Mouse (Mus musculus) Patski (cell line): ENCODE results near the gene Klhl26. TPM values are rescaled to one million over a fixed set of nuclear protein-coding genes. Genes with fewer than 3 reads are reported as not detected.

ENCODE experiments used
- ATAC-seq: fragments of 100-300 bp; one replicate; pipeline ENCODE4 v1.8.0; 2021
- CTCF ChIA-PET: fragments of 350-600 bp; sonication (Branson Sonifier 250); formaldehyde crosslinking; loops from one replicate; lab custom pipeline; 2022; ENCODE audit warnings: inconsistent platforms; lab: Charles Lee
- POLR2A ChIA-PET: fragments of 350-600 bp; sonication (Branson Sonifier 250); formaldehyde crosslinking; loops from one replicate; lab custom pipeline; 2022; ENCODE audit warnings: antibody characterized with exemption, inconsistent platforms; lab: Charles Lee
- DNase-seq: peaks from one replicate; pipeline ENCODE4 v3.0.0-alpha.2; 2011; ENCODE audit warnings: low read depth, low spot score
- H3K27me3 ChIP-seq: fragments of 371-371 bp; one replicate; pipeline ENCODE4 v1.5.1; 2021
- CTCF ChIP-seq: fragments of 100-300 bp; IDR thresholded peaks from one replicate; pipeline ENCODE4 v1.5.1; 2021
- in situ Hi-C: fragments of 300-500 bp; cut with MboI; formaldehyde crosslinking; loops from 3 replicates; pipeline ENCODE4 v1.11.1; 2018; ENCODE audit warnings: low pct_unique_long_range_greater_than_20kb, mixed read lengths
- polyA plus RNA-seq: library from polyadenylated mRNA; unstranded; gene quantifications from one replicate; pipeline ENCODE4 v1.2.3, GENCODE M21; 2021

Klhl26 gene
- polyA plus RNA-seq, 1 experiment from 2014 or later, result 27.5 TPM

DNA sequence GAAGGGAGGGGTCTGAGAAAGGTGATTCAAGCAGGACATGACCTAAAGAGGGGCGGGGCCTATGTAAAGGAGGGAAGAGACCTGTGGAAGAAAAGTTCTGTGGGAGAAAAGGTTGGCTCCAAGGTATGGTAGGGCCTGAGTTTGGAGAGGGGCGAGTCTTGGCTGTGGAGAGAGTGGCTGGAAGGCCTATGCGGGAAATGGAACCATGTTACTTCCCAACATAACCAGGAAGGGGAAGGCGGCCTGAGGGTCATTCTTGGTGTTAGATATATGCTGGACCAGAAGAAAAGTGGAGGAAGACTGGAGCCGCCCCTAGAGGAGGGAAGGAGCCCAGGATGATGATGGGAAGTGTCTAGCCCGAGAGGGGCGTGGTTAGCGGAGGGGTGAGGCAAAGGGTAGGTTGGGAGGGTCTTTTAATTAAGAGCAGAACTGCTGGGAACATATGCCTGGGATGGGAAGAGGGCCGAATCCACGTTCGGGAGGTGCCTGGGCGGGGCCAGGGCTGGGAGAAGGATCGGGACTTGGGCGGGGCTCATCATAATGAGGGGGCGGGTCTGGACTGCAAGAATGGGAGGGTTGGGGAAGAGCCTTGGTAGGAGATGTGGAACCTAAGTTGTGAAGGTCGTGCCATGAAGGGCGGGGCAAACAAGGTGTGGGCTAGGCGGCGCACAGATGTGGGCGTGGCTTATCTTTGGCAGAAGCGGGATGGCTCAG lies 658 bp upstream of the Klhl26 start:
- DNase-seq (no peak), ATAC-seq (peak; percentile 29)
- peaks cover 3% of the 10 kb centered on the region for H3K27me3 ChIP-seq
- TF ChIP-seq CTCF, result no peak
- CTCF ChIA-PET, result interaction anchor here (2.8 kb wide), 1 partner anchor 27 kb away, joined by 10 read pairs; no protein-coding TSS in a partner anchor
- in situ Hi-C loops, result no loop called here
- POLR2A ChIA-PET, result no interaction called here

GRCm38 (mm10) chr8:70471856-70472255 lies 4.9 kb downstream of the Klhl26 start:
- no peak for DNase-seq
- ChIA-PET CTCF (interaction anchor here (0.7 kb wide), 1 partner anchor 53 kb away, joined by 3 read pairs; no protein-coding TSS in a partner anchor), POLR2A (interaction anchor here (1.6 kb wide), 1 partner anchor 12 kb away, joined by 3 read pairs; no protein-coding TSS in a partner anchor)
- no peak for ATAC-seq
- TF ChIP-seq CTCF, result no peak
- in situ Hi-C loops, result no loop called here
- no peaks in the 10 kb centered on the region for H3K27me3 ChIP-seq

DNA sequence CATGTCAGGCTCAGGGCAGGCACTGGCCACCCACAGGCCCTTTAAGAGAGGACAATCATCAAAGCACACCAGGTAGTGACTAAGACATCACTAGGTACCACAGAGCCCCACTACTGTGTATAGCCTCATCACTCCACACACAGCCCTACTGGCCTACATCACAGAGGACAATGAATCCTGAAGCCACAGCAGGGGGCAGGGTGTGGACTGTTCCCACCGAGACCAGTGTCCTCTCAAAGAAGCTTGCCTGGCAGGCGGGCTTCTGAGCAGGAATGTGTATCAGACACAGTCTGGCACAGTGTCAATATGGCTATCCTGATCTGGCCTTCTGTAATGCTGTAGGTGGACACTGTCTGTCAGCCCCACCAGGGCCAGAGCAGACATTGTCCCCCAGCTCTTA lies 6.8 kb downstream of the Klhl26 start:
- H3K27me3 ChIP-seq, result no peaks in the 10 kb centered on the region
- no peak for TF ChIP-seq CTCF
- in situ Hi-C loops, result no loop called here
- POLR2A ChIA-PET, result interaction anchor here (1.1 kb wide), 1 partner anchor 26 kb away, joined by 3 read pairs; no protein-coding TSS in a partner anchor
- CTCF ChIA-PET, result no interaction called here
- DNase-seq, result no peak
- no peak for ATAC-seq

DNA sequence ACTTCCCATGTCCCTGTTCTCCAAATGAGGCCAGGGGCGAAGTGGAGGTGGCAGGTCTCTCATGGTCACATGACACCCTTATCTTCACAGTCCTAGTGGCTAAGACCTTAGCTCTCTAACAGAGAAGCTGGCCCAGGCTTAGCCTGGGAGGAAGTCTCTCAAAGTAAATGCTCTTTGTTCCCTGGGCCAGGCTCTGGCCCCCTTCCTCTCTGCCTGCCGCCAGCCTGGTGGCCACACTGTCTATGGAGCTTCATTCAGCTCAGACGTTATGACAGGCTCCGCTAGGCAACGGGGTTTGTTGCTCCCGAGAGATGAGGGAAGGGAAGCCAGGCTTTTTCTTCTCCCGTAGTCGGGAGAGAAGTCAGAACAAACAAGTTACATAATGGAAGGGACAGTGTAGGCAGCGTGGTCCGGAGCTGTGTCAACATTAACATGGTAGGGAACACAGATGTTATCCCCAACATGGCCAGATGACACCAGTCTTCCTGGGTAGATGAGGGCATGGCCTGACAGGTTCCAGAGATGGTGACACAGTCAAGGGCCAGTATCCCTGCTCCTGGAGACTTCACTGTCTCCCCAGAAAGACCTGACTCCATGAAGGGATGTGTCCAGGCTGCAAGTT lies 7.4 kb downstream of the Klhl26 start:
- no peaks in the 10 kb centered on the region for H3K27me3 ChIP-seq
- in situ Hi-C loops, result no loop called here
- ATAC-seq, result no peak
- no peak for TF ChIP-seq CTCF
- POLR2A ChIA-PET, result no interaction called here
- CTCF ChIA-PET, result no interaction called here
- no peak for DNase-seq

GRCm38 (mm10) chr8:70468733-70469132 lies 8.0 kb downstream of the Klhl26 start:
- in situ Hi-C loops, result no loop called here
- DNase-seq (no peak), ATAC-seq (no peak)
- CTCF ChIA-PET, result no interaction called here
- POLR2A ChIA-PET, result no interaction called here
- TF ChIP-seq CTCF, result no peak
- no peaks in the 10 kb centered on the region for H3K27me3 ChIP-seq

GRCm38 (mm10) chr8:70467907-70468306 lies 8.9 kb downstream of the Klhl26 start:
- CTCF ChIA-PET, result interaction anchor here (0.7 kb wide), 1 partner anchor 26 kb away, joined by 3 read pairs; no protein-coding TSS in a partner anchor
- POLR2A ChIA-PET, result no interaction called here
- in situ Hi-C loops, result no loop called here
- ATAC-seq, result no peak
- TF ChIP-seq CTCF, result no peak
- DNase-seq, result no peak
- no peaks in the 10 kb centered on the region for H3K27me3 ChIP-seq

DNA sequence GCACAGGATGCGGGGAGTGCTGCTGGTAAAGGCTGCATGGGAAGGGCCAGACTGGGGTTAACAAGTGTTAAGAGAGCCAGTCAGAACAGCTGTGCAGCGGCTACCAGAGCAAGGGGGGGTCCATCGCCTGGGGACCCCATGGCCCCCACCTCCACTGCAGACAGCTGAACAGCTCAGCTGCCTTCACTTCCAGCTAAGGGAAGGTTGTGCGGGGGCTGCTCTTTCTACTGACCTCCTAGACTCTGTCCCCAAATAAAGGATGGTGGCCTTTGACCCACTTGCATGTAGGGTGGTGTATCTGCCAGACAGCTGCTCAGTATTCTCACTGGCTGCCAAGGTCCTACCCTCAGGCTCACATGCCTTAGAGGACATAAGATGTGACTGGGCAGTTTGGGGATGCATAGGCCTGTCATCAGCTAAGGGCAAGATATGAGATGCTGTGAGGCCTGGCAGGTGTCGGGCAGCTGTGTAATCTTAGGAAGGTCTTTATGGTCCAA lies 9.5 kb downstream of the Klhl26 start:
- ChIA-PET POLR2A (interaction anchor here (0.6 to 0.9 kb wide), 3 partner anchors 10 to 294 kb away, joined by 3 to 5 read pairs (median 3); no protein-coding TSS in a partner anchor), CTCF (interaction anchor here (0.7 kb wide), 2 partner anchors 24 to 25 kb away, joined by 3 read pairs; no protein-coding TSS in a partner anchor)
- no peak for DNase-seq
- in situ Hi-C loops, result no loop called here
- TF ChIP-seq CTCF, result no peak
- H3K27me3 ChIP-seq, result no peaks in the 10 kb centered on the region
- no peak for ATAC-seq

- TF ChIP-seq CTCF, result no peak
- ATAC-seq (no peak), DNase-seq (no peak)
- in situ Hi-C loops, result no loop called here
- H3K27me3 ChIP-seq, result no peaks in the 10 kb centered on the region
- ChIA-PET CTCF (interaction anchor here (0.7 kb wide), 1 partner anchor 23 kb away, joined by 3 read pairs; no protein-coding TSS in a partner anchor), POLR2A (interaction anchor here (0.6 to 0.9 kb wide), 3 partner anchors 9 to 294 kb away, joined by 3 read pairs; no protein-coding TSS in a partner anchor)
Measured at GRCm38 (mm10) chr8:70466771-70467170, 10.0 kb downstream of the Klhl26 start.

- ChIA-PET CTCF (no interaction called here), POLR2A (interaction anchor here (0.6 kb wide), 2 partner anchors 34 to 114 kb away, joined by 3 read pairs; no protein-coding TSS in a partner anchor)
- ATAC-seq, result no peak
- in situ Hi-C loops, result no loop called here
- no peaks in the 10 kb centered on the region for H3K27me3 ChIP-seq
- no peak for TF ChIP-seq CTCF
- no peak for DNase-seq
Measured at GRCm38 (mm10) chr8:70466305-70466704, 10.5 kb downstream of the Klhl26 start.

- no peaks in the 10 kb centered on the region for H3K27me3 ChIP-seq
- POLR2A ChIA-PET, result interaction anchor here (0.6 kb wide), 1 partner anchor 33 kb away, joined by 3 read pairs; no protein-coding TSS in a partner anchor
- TF ChIP-seq CTCF, result no peak
- in situ Hi-C loops, result no loop called here
- no peak for ATAC-seq
- no peak for DNase-seq
- CTCF ChIA-PET, result interaction anchor here (1.3 kb wide), 1 partner anchor 11 kb away, joined by 4 read pairs; no protein-coding TSS in a partner anchor
Measured at GRCm38 (mm10) chr8:70465701-70466100, 11.1 kb downstream of the Klhl26 start.
